Mouse (Mus musculus) lung, postnatal 0 days (tissue): ENCODE data around the gene Ajm1. TPM values are rescaled to one million over a fixed set of nuclear protein-coding genes. Genes with fewer than 3 reads are reported as not detected.
"Not testable (repeated sequence)": the region's sequence is repeated elsewhere in the genome, so short reads cannot be mapped to it uniquely, and the experiment has no call there.

Experiments used
- ATAC-seq: fragments of 200-750 bp; cut with Nextera tagmentation; 2 replicates; pipeline ENCODE4 v1.8.0; 2017; ENCODE audit warnings: moderate library complexity
- DNase-seq: peaks from one replicate; pipeline ENCODE4 v3.0.0-alpha.2; 2016; ENCODE audit warnings: low spot score
- H3K27ac ChIP-seq: fragments of 300-500 bp; sonication (generic); 2 replicates; pipeline ENCODE4 v1.5.1; 2014; ENCODE audit warnings: antibody characterized with exemption, mild to moderate bottlenecking, low read length, mixed read lengths
- H3K27me3 ChIP-seq: fragments of 300-500 bp; sonication (generic); replicated peaks from 2 replicates; pipeline ENCODE4 v1.6.1; 2014; ENCODE audit warnings: low read length, mixed read lengths; ENCODE audit not compliant: insufficient read depth
- H3K36me3 ChIP-seq: fragments of 300-500 bp; sonication (generic); 2 replicates; pipeline ENCODE4 v1.6.1; 2014; ENCODE audit warnings: low read length, mixed read lengths; ENCODE audit not compliant: insufficient read depth
- H3K4me1 ChIP-seq: fragments of 300-500 bp; sonication (generic); 2 replicates; pipeline ENCODE4 v1.6.1; 2014; ENCODE audit warnings: antibody characterized with exemption, low read depth, low read length, mixed read lengths; ENCODE audit not compliant: insufficient read depth
- H3K4me2 ChIP-seq: fragments of 300-500 bp; sonication (generic); replicated peaks from 2 replicates; pipeline ENCODE4 v1.6.1; 2014; ENCODE audit warnings: low read depth, mild to moderate bottlenecking, low read length, moderate library complexity, mixed read lengths
- H3K4me3 ChIP-seq: fragments of 300-500 bp; sonication (generic); 2 replicates; pipeline ENCODE4 v1.5.1; 2014; ENCODE audit warnings: low read depth, low read length
- H3K9ac ChIP-seq: fragments of 300-500 bp; sonication (generic); replicated peaks from 2 replicates; pipeline ENCODE4 v1.6.1; 2014; ENCODE audit warnings: low read depth, mild to moderate bottlenecking
- H3K9me3 ChIP-seq: fragments of 300-500 bp; sonication (generic); 2 replicates; pipeline ENCODE4 v1.6.1; 2016; ENCODE audit warnings: low read length, mixed read lengths
- CTCF ChIP-seq: IDR thresholded peaks from 2 replicates; pipeline ENCODE4 v1.5.1; 2016; ENCODE audit warnings: antibody characterized with exemption, mild to moderate bottlenecking
- EP300 ChIP-seq: IDR thresholded peaks from 2 replicates; pipeline ENCODE4 v1.6.1; 2016; ENCODE audit warnings: antibody characterized with exemption, mild to moderate bottlenecking, control low read depth
- WGBS: fragments of 180-500 bp; shearing (Covaris S2); extraction: QIAGEN DNeasy Blood & Tissue Kit; methylation state at CpG from one replicate; pipeline ENCODE4 v1.1.7; 2014; 5-methylcytosine and 5-hydroxymethylcytosine counted together
- polyA plus RNA-seq: library from polyadenylated mRNA; unstranded; fragments of >200 nt; fragmentation: Nextera tagmentation; extraction: Ambion mirVana; gene quantifications from 2 replicates; pipeline ENCODE4 v1.2.1, GENCODE M21; 2015

Ajm1 gene
- polyA plus RNA-seq, 1 experiment from 2014 or later, result not detected

- no peak for DNase-seq
- no peak overlapping the region for H3K4me3 ChIP-seq
- WGBS, result 91% methylated on average over 8 of the region's 8 CpGs
- no peak for ATAC-seq
- no peak overlapping the region for H3K27ac ChIP-seq
- TF ChIP-seq EP300, result no peak
- TF ChIP-seq CTCF, result no peak
- H3K4me2 ChIP-seq, result no peak overlapping the region
- H3K27me3 ChIP-seq, result no peaks in the 10 kb centered on the region
- peaks cover 6% of the 10 kb centered on the region for H3K4me1 ChIP-seq
- H3K9ac ChIP-seq, result no peak overlapping the region
- no peaks in the 10 kb centered on the region for H3K9me3 ChIP-seq
- H3K36me3 ChIP-seq, result peaks cover 24% of the 10 kb centered on the region; the same call in 1 of the 2 replicates
These were observed 21.0 kb downstream of the Ajm1 start for GRCm38 (mm10) chr2:25560551-25560950.

GRCm38 (mm10) chr2:25558774-25559173 lies 22.8 kb downstream of the Ajm1 start:
- peaks cover 19% of the 10 kb centered on the region; the same call in 1 of the 2 replicates for H3K36me3 ChIP-seq
- no peak overlapping the region for H3K27ac ChIP-seq
- DNase-seq, result no peak
- H3K27me3 ChIP-seq, result no peaks in the 10 kb centered on the region
- peak overlapping the region; percentile 89; the same call in 1 of the 2 replicates for H3K4me3 ChIP-seq
- H3K4me2 ChIP-seq, result peak overlapping the region; percentile 92
- TF ChIP-seq EP300 (no peak), CTCF (no peak)
- H3K9me3 ChIP-seq, result no peaks in the 10 kb centered on the region
- WGBS, result 61% methylated on average over 6 of the region's 6 CpGs
- peak overlapping the region; percentile 95 for H3K9ac ChIP-seq
- H3K4me1 ChIP-seq, result peaks cover 6% of the 10 kb centered on the region
- no peak for ATAC-seq

- H3K4me3 ChIP-seq, result peak overlapping the region; percentile 89
- H3K27ac ChIP-seq, result peak overlapping the region; percentile 66
- peak overlapping the region; percentile 95 for H3K9ac ChIP-seq
- peaks cover 6% of the 10 kb centered on the region for H3K4me1 ChIP-seq
- ATAC-seq (no peak), DNase-seq (no peak)
- peaks cover 14% of the 10 kb centered on the region; the same call in 1 of the 2 replicates for H3K36me3 ChIP-seq
- peak overlapping the region; percentile 92 for H3K4me2 ChIP-seq
- WGBS, result under 1% methylated on average over 24 of the region's 24 CpGs
- H3K27me3 ChIP-seq, result no peaks in the 10 kb centered on the region
- no peaks in the 10 kb centered on the region for H3K9me3 ChIP-seq
- TF ChIP-seq EP300 (no peak), CTCF (no peak)
These were observed 23.6 kb downstream of the Ajm1 start for GRCm38 (mm10) chr2:25557964-25558360.

- H3K9ac ChIP-seq, result peak within 1 kb of the TSS; percentile 95
- no peaks in the 10 kb centered on the region for H3K27me3 ChIP-seq
- H3K27ac ChIP-seq, result peak within 1 kb of the TSS; percentile 66
- ATAC-seq, result peak; percentile 100
- peak within 1 kb of the TSS; percentile 92 for H3K4me2 ChIP-seq
- peaks cover 10% of the 10 kb centered on the region; the same call in 1 of the 2 replicates for H3K36me3 ChIP-seq
- peak; percentile 96 for DNase-seq
- H3K4me3 ChIP-seq, result peak within 1 kb of the TSS; percentile 89
- TF ChIP-seq EP300, result no peak
- TF ChIP-seq CTCF, result no peak
- H3K4me1 ChIP-seq, result peaks cover 6% of the 10 kb centered on the region
- WGBS, result under 1% methylated on average over 61 of the region's 61 CpGs
- no peaks in the 10 kb centered on the region for H3K9me3 ChIP-seq
These were observed 24.2 kb downstream of the Ajm1 start, which contains the start of gene Edf1 for GRCm38 (mm10) chr2:25557221-25557963. Gene Edf1, plus strand, starts transcription at chr2:25557847.

- no peak overlapping the region for H3K9ac ChIP-seq
- 63% methylated on average over 1 of the region's 1 CpGs for WGBS
These were observed 25.3 kb downstream of the Ajm1 start for GRCm38 (mm10) chr2:25556296-25556695.

GRCm38 (mm10) chr2:25555479-25555878 lies 26.1 kb downstream of the Ajm1 start:
- DNase-seq, result not testable (repeated sequence)

More at GRCm38 (mm10) chr2:25556296-25556695, 25.3 kb downstream of the Ajm1 start:
- Histone ChIP-seq H3K4me3 (no peak overlapping the region), H3K27me3 (no peaks in the 10 kb centered on the region), H3K27ac (no peak overlapping the region), H3K4me2 (no peak overlapping the region), H3K9me3 (no peaks in the 10 kb centered on the region), H3K4me1 (peaks cover 6% of the 10 kb centered on the region), H3K36me3 (peaks cover 5% of the 10 kb centered on the region; the same call in 1 of the 2 replicates)
- ATAC-seq (no peak), DNase-seq (no peak)
- TF ChIP-seq CTCF (no peak), EP300 (no peak)

GRCm38 (mm10) chr2:25553171-25553786 lies 28.3 kb downstream of the Ajm1 start:
- WGBS, result 79% methylated on average over 4 of the region's 4 CpGs
- not testable (repeated sequence) for H3K9ac ChIP-seq, DNase-seq, H3K4me1 ChIP-seq, H3K9me3 ChIP-seq, H3K36me3 ChIP-seq, H3K4me3 ChIP-seq, H3K27ac ChIP-seq, ATAC-seq, H3K4me2 ChIP-seq, H3K27me3 ChIP-seq

More at GRCm38 (mm10) chr2:25555479-25555878, 26.1 kb downstream of the Ajm1 start:
- ATAC-seq, H3K27me3 ChIP-seq, H3K9me3 ChIP-seq, H3K36me3 ChIP-seq, H3K27ac ChIP-seq, H3K4me2 ChIP-seq, H3K9ac ChIP-seq, H3K4me3 ChIP-seq, H3K4me1 ChIP-seq: not testable (repeated sequence)
- 48% methylated on average over 2 of the region's 2 CpGs for WGBS
- TF ChIP-seq CTCF, result 0 out of 2 replicates have a peak, but pooled peaks have one; percentile 17
